Mouse (Mus musculus) intestine, embryonic 15.5 days (tissue): ENCODE data around the gene Etv4. TPM values are rescaled to one million over a fixed set of nuclear protein-coding genes. Genes with fewer than 3 reads are reported as not detected.

Source experiments
- ATAC-seq: fragments of 200-750 bp; cut with Nextera tagmentation; 2 replicates; pipeline ENCODE4 v1.8.0; 2017; ENCODE audit warnings: moderate TSS enrichment, moderate library complexity
- H3K27ac ChIP-seq: fragments of 300-500 bp; sonication (generic); 2 replicates; pipeline ENCODE4 v1.5.1; 2015; ENCODE audit warnings: mild to moderate bottlenecking, inconsistent platforms
- H3K27me3 ChIP-seq: fragments of 300-500 bp; sonication (generic); replicated peaks from 2 replicates; pipeline ENCODE4 v1.6.1; 2015; ENCODE audit warnings: inconsistent platforms
- H3K36me3 ChIP-seq: fragments of 300-500 bp; sonication (generic); 2 replicates; pipeline ENCODE4 v1.6.1; 2015; ENCODE audit warnings: inconsistent platforms
- H3K4me1 ChIP-seq: fragments of 300-500 bp; sonication (generic); replicated peaks from 2 replicates; pipeline ENCODE4 v1.6.1; 2015; ENCODE audit warnings: inconsistent platforms
- H3K4me2 ChIP-seq: fragments of 300-500 bp; sonication (generic); replicated peaks from 2 replicates; pipeline ENCODE4 v1.6.1; 2015; ENCODE audit warnings: mild to moderate bottlenecking, inconsistent platforms
- H3K4me3 ChIP-seq: fragments of 300-500 bp; sonication (generic); replicated peaks from 2 replicates; pipeline ENCODE4 v1.5.1; 2015; ENCODE audit warnings: inconsistent platforms
- H3K9ac ChIP-seq: fragments of 300-500 bp; sonication (generic); 2 replicates; pipeline ENCODE4 v1.6.1; 2015; ENCODE audit warnings: inconsistent platforms
- H3K9me3 ChIP-seq: fragments of 300-500 bp; sonication (generic); 2 replicates; pipeline ENCODE4 v1.6.1; 2016; ENCODE audit warnings: inconsistent platforms
- WGBS: fragments of 180-500 bp; shearing (Covaris S2); methylation state at CpG from one replicate; pipeline ENCODE4 v1.1.7; 2015; 5-methylcytosine and 5-hydroxymethylcytosine counted together
- polyA plus RNA-seq: library from polyadenylated mRNA; unstranded; fragments of >200 nt; fragmentation: Nextera tagmentation; extraction: Ambion mirVana; gene quantifications from 2 replicates; pipeline ENCODE4 v1.2.1, GENCODE M21; 2015

Etv4 gene
- polyA plus RNA-seq, 1 experiment from 2014 or later = 5.4 TPM

GRCm38 (mm10) chr11:101784072-101784471 lies 1.1 kb downstream of the Etv4 start:
- no peaks in the 10 kb centered on the region for H3K36me3 ChIP-seq
- H3K9me3 ChIP-seq = no peaks in the 10 kb centered on the region
- 2% methylated on average over 18 of the region's 19 CpGs for WGBS
- H3K27ac ChIP-seq = no peak overlapping the region
- no peak for ATAC-seq
- H3K4me3 ChIP-seq = peak overlapping the region; percentile 56
- peaks cover 63% of the 10 kb centered on the region for H3K27me3 ChIP-seq
- peak overlapping the region; percentile 50 for H3K9ac ChIP-seq
- peaks cover 14% of the 10 kb centered on the region for H3K4me1 ChIP-seq
- H3K4me2 ChIP-seq = peak overlapping the region; percentile 99

GRCm38 (mm10) chr11:101783584-101783983 lies 1.6 kb downstream of the Etv4 start:
- Histone ChIP-seq H3K9ac (no peak overlapping the region), H3K27me3 (peaks cover 60% of the 10 kb centered on the region), H3K4me3 (peak overlapping the region; percentile 56; the same call in 1 of the 2 replicates), H3K9me3 (no peaks in the 10 kb centered on the region), H3K27ac (no peak overlapping the region), H3K36me3 (no peaks in the 10 kb centered on the region), H3K4me1 (peaks cover 14% of the 10 kb centered on the region), H3K4me2 (peak overlapping the region; percentile 99)
- ATAC-seq = no peak
- WGBS = 17% methylated on average over 9 of the region's 9 CpGs

GRCm38 (mm10) chr11:101783135-101783534 lies 2.0 kb downstream of the Etv4 start:
- Histone ChIP-seq H3K4me1 (peaks cover 14% of the 10 kb centered on the region), H3K27me3 (peaks cover 58% of the 10 kb centered on the region), H3K4me3 (no peak overlapping the region), H3K27ac (no peak overlapping the region), H3K9me3 (no peaks in the 10 kb centered on the region), H3K36me3 (no peaks in the 10 kb centered on the region), H3K4me2 (no peak overlapping the region), H3K9ac (no peak overlapping the region)
- WGBS = 71% methylated on average over 1 of the region's 1 CpGs
- ATAC-seq = no peak

DNA sequence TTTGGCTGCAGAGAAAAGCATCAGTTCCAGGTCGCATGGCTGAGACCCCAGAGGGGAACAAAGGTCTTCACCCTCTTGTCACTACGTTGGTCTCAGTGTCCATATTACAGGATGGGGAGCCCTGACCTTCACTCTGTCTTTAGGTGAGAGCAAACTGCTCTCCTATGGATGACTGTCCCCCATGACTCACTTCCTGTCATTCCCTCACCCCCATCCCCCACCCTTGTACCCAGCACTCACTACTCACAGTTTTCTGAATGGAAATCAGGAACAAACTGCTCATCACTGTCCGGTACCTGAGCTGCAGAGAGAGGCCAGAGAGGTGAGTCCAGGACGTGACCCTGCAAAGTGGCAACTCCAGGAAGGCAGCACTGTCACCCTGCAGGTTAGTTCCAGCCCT lies 8.3 kb downstream of the Etv4 start:
- 75% methylated on average over 4 of the region's 4 CpGs for WGBS
- peaks cover 5% of the 10 kb centered on the region for H3K4me1 ChIP-seq
- no peak overlapping the region for H3K4me3 ChIP-seq
- H3K36me3 ChIP-seq = no peaks in the 10 kb centered on the region
- no peak overlapping the region for H3K9ac ChIP-seq
- H3K4me2 ChIP-seq = no peak overlapping the region
- no peaks in the 10 kb centered on the region for H3K9me3 ChIP-seq
- no peak overlapping the region for H3K27ac ChIP-seq
- no peak for ATAC-seq
- H3K27me3 ChIP-seq = peaks cover 14% of the 10 kb centered on the region

- WGBS = under 1% methylated on average over 16 of the region's 16 CpGs
- no peak overlapping the region for H3K27ac ChIP-seq
These were observed 12.7 kb downstream of the Etv4 start for GRCm38 (mm10) chr11:101772449-101772848.

DNA sequence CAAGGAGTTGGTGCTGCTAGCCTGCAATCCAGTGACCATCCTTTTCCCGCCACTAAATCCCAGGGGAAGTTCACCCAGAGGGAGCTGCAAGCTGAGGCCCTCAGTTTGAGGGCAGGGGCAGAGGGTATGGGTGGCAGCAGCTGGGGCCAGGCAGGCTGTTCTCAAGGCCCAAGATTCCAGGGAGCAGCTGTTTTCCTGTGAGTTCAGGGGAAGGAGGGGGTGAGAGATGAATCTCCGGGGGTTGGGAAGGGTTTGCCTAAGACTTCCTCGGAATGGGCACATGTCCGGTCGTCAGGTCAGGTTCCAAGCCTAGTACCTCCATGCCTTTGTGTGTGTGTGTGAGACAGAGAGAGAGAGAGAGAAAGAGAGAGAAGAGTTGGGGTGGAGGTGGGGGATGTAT lies 13.1 kb downstream of the Etv4 start:
- H3K4me3 ChIP-seq = peak overlapping the region; percentile 34; the same call in 1 of the 2 replicates
- peaks cover 8% of the 10 kb centered on the region for H3K4me1 ChIP-seq
- no peak overlapping the region for H3K27ac ChIP-seq
- no peaks in the 10 kb centered on the region for H3K9me3 ChIP-seq
- ATAC-seq = peak; percentile 49
- H3K4me2 ChIP-seq = peak overlapping the region; percentile 79
- WGBS = 5% methylated on average over 5 of the region's 5 CpGs
- peaks cover 6% of the 10 kb centered on the region; the same call in 1 of the 2 replicates for H3K36me3 ChIP-seq
- H3K27me3 ChIP-seq = peaks cover 7% of the 10 kb centered on the region
- H3K9ac ChIP-seq = no peak overlapping the region

More at GRCm38 (mm10) chr11:101772449-101772848, 12.7 kb downstream of the Etv4 start:
- peaks cover 8% of the 10 kb centered on the region for H3K4me1 ChIP-seq
- H3K36me3 ChIP-seq = peaks cover 4% of the 10 kb centered on the region; the same call in 1 of the 2 replicates
- peak overlapping the region; percentile 79 for H3K4me2 ChIP-seq
- H3K9ac ChIP-seq = 0 out of 2 replicates have a peak overlapping the region, but pooled peaks have one; percentile 37
- peaks cover 7% of the 10 kb centered on the region for H3K27me3 ChIP-seq
- peak overlapping the region; percentile 34 for H3K4me3 ChIP-seq
- H3K9me3 ChIP-seq = no peaks in the 10 kb centered on the region
- peak; percentile 90 for ATAC-seq

DNA sequence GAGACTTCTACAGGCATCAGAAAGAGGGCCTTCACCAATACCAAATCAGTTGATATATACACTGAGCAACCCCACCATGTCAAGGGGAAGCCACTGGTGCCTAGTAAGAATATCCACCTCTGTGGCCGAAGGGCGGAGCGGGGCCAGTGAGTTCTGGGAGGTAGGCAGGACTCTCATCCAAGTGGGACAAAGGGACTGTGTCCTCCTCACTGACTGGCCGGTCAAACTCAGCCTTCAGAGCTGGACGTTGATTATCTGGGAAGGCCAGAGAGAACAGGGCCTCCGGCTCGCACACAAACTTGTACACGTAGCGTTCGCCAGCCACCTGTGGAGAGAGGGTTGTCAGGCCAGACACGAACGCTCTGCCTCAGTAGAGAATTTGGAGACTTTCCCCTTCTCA lies 14.9 kb downstream of the Etv4 start:
- peaks cover 8% of the 10 kb centered on the region for H3K4me1 ChIP-seq
- no peak for ATAC-seq
- no peak overlapping the region for H3K4me2 ChIP-seq
- peaks cover 17% of the 10 kb centered on the region for H3K36me3 ChIP-seq
- WGBS = 93% methylated on average over 12 of the region's 12 CpGs
- no peak overlapping the region for H3K27ac ChIP-seq
- no peak overlapping the region for H3K9ac ChIP-seq
- H3K27me3 ChIP-seq = peaks cover 7% of the 10 kb centered on the region
- H3K4me3 ChIP-seq = no peak overlapping the region
- no peaks in the 10 kb centered on the region for H3K9me3 ChIP-seq

GRCm38 (mm10) chr11:101768721-101769120 lies 16.4 kb downstream of the Etv4 start:
- Histone ChIP-seq H3K27ac (no peak overlapping the region), H3K9ac (no peak overlapping the region), H3K4me1 (peaks cover 8% of the 10 kb centered on the region), H3K36me3 (peaks cover 29% of the 10 kb centered on the region), H3K4me2 (no peak overlapping the region), H3K9me3 (no peaks in the 10 kb centered on the region), H3K27me3 (peaks cover 3% of the 10 kb centered on the region; the same call in 1 of the 2 replicates), H3K4me3 (no peak overlapping the region)
- no peak for ATAC-seq
- 87% methylated on average over 6 of the region's 6 CpGs for WGBS

GRCm38 (mm10) chr11:101767326-101767725 lies 17.8 kb downstream of the Etv4 start:
- H3K36me3 ChIP-seq = peaks cover 30% of the 10 kb centered on the region
- 77% methylated on average over 5 of the region's 5 CpGs for WGBS
- ATAC-seq = no peak

DNA sequence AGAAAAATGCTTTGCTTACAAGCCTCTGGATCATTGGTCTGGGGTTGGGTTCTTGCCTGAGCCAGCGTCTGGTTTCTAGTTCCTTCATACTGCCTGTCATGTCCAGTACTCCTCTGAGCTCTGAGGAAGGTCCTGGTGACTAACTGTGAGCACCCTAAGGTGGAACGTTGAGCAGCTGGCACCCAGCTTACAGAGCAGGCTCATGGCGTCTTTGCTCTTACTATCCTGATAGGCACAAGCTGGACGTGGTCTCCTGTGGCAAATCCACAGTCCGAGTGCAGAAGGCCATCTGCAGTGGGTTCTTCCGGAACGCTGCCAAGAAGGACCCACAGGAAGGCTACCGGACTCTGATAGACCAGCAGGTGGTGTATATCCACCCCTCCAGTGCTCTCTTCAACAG lies 20.6 kb downstream of the Etv4 start:
- no peak for ATAC-seq
- H3K36me3 ChIP-seq = peaks cover 41% of the 10 kb centered on the region
- no peaks in the 10 kb centered on the region for H3K9me3 ChIP-seq
- WGBS = 90% methylated on average over 8 of the region's 8 CpGs
- no peaks in the 10 kb centered on the region for H3K4me1 ChIP-seq
- H3K27ac ChIP-seq = no peak overlapping the region
- no peak overlapping the region for H3K4me3 ChIP-seq
- no peak overlapping the region for H3K9ac ChIP-seq
- no peaks in the 10 kb centered on the region for H3K27me3 ChIP-seq
- no peak overlapping the region for H3K4me2 ChIP-seq

More at GRCm38 (mm10) chr11:101767326-101767725, 17.8 kb downstream of the Etv4 start:
- Histone ChIP-seq H3K4me1 (peaks cover 7% of the 10 kb centered on the region), H3K4me2 (no peak overlapping the region), H3K4me3 (no peak overlapping the region), H3K9me3 (no peaks in the 10 kb centered on the region), H3K27me3 (no peaks in the 10 kb centered on the region), H3K9ac (no peak overlapping the region), H3K27ac (no peak overlapping the region)

- ATAC-seq = peak; percentile 34; the same call in 1 of the 2 replicates
- Histone ChIP-seq H3K9ac (no peak overlapping the region), H3K27me3 (no peaks in the 10 kb centered on the region), H3K4me2 (no peak overlapping the region), H3K27ac (no peak overlapping the region), H3K9me3 (no peaks in the 10 kb centered on the region), H3K4me3 (no peak overlapping the region), H3K36me3 (peaks cover 41% of the 10 kb centered on the region), H3K4me1 (no peaks in the 10 kb centered on the region)
- WGBS = 53% methylated on average over 7 of the region's 7 CpGs
These were observed 21.4 kb downstream of the Etv4 start for GRCm38 (mm10) chr11:101763723-101764122.

- H3K9ac ChIP-seq = no peak overlapping the region
- ATAC-seq = no peak
- WGBS = 92% methylated on average over 3 of the region's 3 CpGs
- H3K4me2 ChIP-seq = no peak overlapping the region
- no peak overlapping the region for H3K27ac ChIP-seq
- H3K27me3 ChIP-seq = no peaks in the 10 kb centered on the region
- H3K36me3 ChIP-seq = peaks cover 41% of the 10 kb centered on the region
- H3K4me3 ChIP-seq = no peak overlapping the region
- no peaks in the 10 kb centered on the region for H3K9me3 ChIP-seq
- H3K4me1 ChIP-seq = no peaks in the 10 kb centered on the region
These were observed 25.6 kb downstream of the Etv4 start for GRCm38 (mm10) chr11:101759530-101759929.

DNA sequence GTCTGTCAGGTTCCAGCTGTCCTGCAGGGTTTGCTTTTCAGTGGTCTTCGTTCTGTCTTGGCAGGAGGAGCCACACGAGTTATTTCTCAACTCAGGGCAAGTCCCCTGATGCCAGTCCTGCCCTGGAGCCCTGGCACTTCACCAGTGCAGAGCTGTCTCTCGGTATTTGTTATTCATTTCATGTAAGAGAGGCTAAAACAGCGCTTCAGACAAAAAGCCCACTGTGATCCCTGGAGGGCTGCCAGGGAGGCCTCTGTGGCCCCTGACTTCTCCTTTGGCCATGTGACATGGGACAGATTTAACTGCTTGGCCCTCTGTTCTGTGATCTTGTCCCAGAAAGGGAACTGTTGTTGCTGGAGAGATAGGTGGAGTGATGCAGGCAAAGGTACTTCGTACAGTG lies 26.7 kb downstream of the Etv4 start:
- Histone ChIP-seq H3K4me3 (no peak overlapping the region), H3K27ac (no peak overlapping the region), H3K4me2 (no peak overlapping the region), H3K27me3 (no peaks in the 10 kb centered on the region), H3K4me1 (no peaks in the 10 kb centered on the region), H3K9me3 (no peaks in the 10 kb centered on the region), H3K36me3 (peaks cover 43% of the 10 kb centered on the region), H3K9ac (no peak overlapping the region)
- WGBS = 85% methylated on average over 5 of the region's 5 CpGs
- ATAC-seq = no peak
